Mouse (Mus musculus) embryonic facial prominence, embryonic 13.5 days (tissue): ENCODE data around the gene Krtap9-3. TPM values are rescaled to one million over a fixed set of nuclear protein-coding genes. Genes with fewer than 3 reads are reported as not detected.
"Not testable (repeated sequence)": the region's sequence is repeated elsewhere in the genome, so short reads cannot be mapped to it uniquely, and the experiment has no call there.

Experiments used
- ATAC-seq: fragments of 200-750 bp; cut with Nextera tagmentation; 2 replicates; pipeline ENCODE4 v1.8.0; 2017; ENCODE audit warnings: low read depth; ENCODE audit not compliant: insufficient number of reproducible peaks, insufficient read depth, low FRiP score, low TSS enrichment
- H3K27ac ChIP-seq: fragments of 300-500 bp; sonication (generic); 2 replicates; pipeline ENCODE4 v1.5.1; 2015; ENCODE audit warnings: moderate library complexity, mild to moderate bottlenecking, inconsistent platforms
- H3K27me3 ChIP-seq: fragments of 300-500 bp; sonication (generic); 2 replicates; pipeline ENCODE4 v1.6.1; 2015; ENCODE audit warnings: mild to moderate bottlenecking, inconsistent platforms
- H3K36me3 ChIP-seq: fragments of 300-500 bp; sonication (generic); 2 replicates; pipeline ENCODE4 v1.6.1; 2015; ENCODE audit warnings: mild to moderate bottlenecking, inconsistent platforms
- H3K4me1 ChIP-seq: fragments of 300-500 bp; sonication (generic); 2 replicates; pipeline ENCODE4 v1.6.1; 2015; ENCODE audit warnings: inconsistent platforms
- H3K4me2 ChIP-seq: fragments of 300-500 bp; sonication (generic); 2 replicates; pipeline ENCODE4 v1.6.1; 2015; ENCODE audit warnings: moderate library complexity, mild to moderate bottlenecking, inconsistent platforms
- H3K4me3 ChIP-seq: fragments of 300-500 bp; sonication (generic); 2 replicates; pipeline ENCODE4 v1.5.1; 2015; ENCODE audit warnings: mild to moderate bottlenecking, inconsistent platforms
- H3K9ac ChIP-seq: fragments of 300-500 bp; sonication (generic); 2 replicates; pipeline ENCODE4 v1.6.1; 2015; ENCODE audit warnings: mild to moderate bottlenecking, inconsistent platforms
- H3K9me3 ChIP-seq: fragments of 300-500 bp; sonication (generic); 2 replicates; pipeline ENCODE4 v1.6.1; 2016; ENCODE audit warnings: inconsistent platforms
- WGBS: fragments of 180-500 bp; shearing (Covaris S2); methylation state at CpG from one replicate; pipeline ENCODE4 v1.1.7; 2015; ENCODE audit warnings: mixed read lengths; 5-methylcytosine and 5-hydroxymethylcytosine counted together
- polyA plus RNA-seq: library from polyadenylated mRNA; unstranded; fragments of >200 nt; fragmentation: Nextera tagmentation; extraction: Ambion mirVana; gene quantifications from 2 replicates; pipeline ENCODE4 v1.2.1, GENCODE M21; 2015

The Krtap9-3 gene
- polyA plus RNA-seq, 1 experiment from 2014 or later, result not detected

DNA sequence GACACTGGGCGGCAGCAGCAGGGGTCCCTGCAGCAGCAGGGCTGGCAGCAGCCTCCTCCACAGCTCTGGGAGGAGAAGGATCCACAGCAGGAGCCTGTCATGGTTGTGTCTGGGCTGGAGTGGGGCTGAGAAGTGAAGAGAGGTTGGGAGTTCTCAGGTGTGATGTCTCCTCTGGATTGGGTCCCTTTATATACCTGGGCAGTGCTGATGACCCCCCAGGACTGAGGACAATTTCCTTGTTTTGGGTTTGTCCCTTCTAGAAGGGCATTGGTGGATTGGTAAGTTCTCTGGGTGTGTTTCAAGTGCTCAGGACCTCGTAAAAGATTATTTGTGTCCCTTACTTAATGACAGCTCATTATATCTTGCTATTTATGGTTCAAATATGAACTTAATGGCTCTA lies 12.2 kb upstream of the Krtap9-3 start, which contains the start of gene Gm11937:
Gm11937 (minus strand) TSS at position 101 of the 400 bp plus-strand sequence.
- H3K4me2 ChIP-seq, ATAC-seq, H3K36me3 ChIP-seq, H3K4me3 ChIP-seq, H3K4me1 ChIP-seq, H3K9ac ChIP-seq, H3K27me3 ChIP-seq, H3K27ac ChIP-seq, H3K9me3 ChIP-seq: not testable (repeated sequence)
- 60% methylated on average over 1 of the region's 2 CpGs for WGBS

DNA sequence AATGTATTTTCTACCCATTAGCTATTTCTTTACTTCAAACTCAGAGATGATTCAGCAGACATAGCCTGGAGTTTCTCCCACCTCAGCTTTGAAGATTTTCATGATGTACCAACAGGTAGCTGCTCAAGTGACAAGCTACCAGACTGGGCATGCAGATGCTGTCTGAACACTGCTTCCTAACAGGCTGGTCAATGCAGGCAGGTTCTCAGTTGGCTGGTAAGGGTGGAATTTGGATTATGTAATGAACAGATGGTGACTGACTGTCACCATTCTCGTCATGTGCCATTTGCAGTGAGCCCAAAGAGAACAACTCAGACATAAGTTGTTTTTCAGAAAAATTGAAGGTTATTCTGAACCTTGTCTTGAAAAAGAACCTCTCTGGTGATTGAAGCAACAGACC lies 11.2 kb upstream of the Krtap9-3 start:
- no peaks in the 10 kb centered on the region for H3K9me3 ChIP-seq
- H3K4me2 ChIP-seq, result no peak overlapping the region
- H3K4me1 ChIP-seq, result no peaks in the 10 kb centered on the region
- ATAC-seq, result no peak
- no peak overlapping the region for H3K4me3 ChIP-seq
- H3K27me3 ChIP-seq, result no peaks in the 10 kb centered on the region
- WGBS, result 59% methylated on average over 1 of the region's 1 CpGs
- no peaks in the 10 kb centered on the region for H3K36me3 ChIP-seq
- no peak overlapping the region for H3K27ac ChIP-seq
- H3K9ac ChIP-seq, result no peak overlapping the region

DNA sequence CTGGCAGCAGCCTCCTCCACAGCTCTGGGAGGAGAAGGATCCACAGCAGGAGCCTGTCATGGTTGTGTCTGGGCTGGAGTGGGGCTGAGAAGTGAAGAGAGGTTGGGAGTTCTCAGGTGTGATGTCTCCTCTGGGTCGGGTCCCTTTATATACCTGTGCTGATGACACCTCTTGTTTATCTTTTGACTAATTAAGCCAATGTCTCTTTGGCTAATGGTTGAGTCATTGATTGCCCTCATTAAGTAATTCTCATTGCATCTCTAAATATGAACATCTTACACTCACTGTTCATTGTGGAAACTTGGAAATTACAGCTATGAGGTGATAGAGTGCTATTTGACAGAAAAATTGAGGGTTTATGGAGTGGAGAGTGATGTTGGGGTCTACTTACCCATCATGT lies 5.3 kb upstream of the Krtap9-3 start, which contains the start of gene Gm11938:
Gm11938 (minus strand) TSS at position 101 of the 400 bp plus-strand sequence.
- not testable (repeated sequence) for H3K9ac ChIP-seq, H3K4me3 ChIP-seq, ATAC-seq, H3K27ac ChIP-seq, H3K36me3 ChIP-seq, H3K27me3 ChIP-seq, H3K4me1 ChIP-seq, H3K4me2 ChIP-seq, H3K9me3 ChIP-seq
- WGBS, result 71% methylated on average over 1 of the region's 1 CpGs

DNA sequence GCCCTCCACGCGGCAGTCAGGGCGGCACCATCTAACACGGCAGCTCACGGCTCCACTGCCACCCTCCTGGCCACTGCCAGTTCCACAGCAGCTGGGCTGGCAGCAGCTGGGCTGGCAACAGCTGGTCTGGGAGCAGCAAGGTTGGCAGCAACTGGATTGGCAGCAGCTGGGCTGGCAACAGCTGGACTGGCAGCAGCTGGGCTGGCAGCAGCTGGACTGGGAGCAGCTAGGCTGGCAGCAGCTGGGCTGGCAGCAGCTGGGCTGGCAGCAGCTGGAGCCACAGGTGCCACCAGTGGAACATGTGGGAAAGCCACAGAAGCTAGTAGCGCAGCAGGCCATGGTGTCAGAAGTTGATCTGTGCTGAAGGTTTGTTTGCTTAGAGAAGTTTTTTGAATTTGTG lies 6.9 kb downstream of the Krtap9-3 start, which contains the start of gene Krtap1-3:
Krtap1-3 (minus strand) TSS at position 359 of the 400 bp plus-strand sequence.
- ATAC-seq, result no peak
- H3K4me2 ChIP-seq, result no peak within 1 kb of the TSS
- H3K9me3 ChIP-seq, result no peaks in the 10 kb centered on the region
- H3K27me3 ChIP-seq, result no peaks in the 10 kb centered on the region
- 84% methylated on average over 6 of the region's 6 CpGs for WGBS
- H3K36me3 ChIP-seq, result no peaks in the 10 kb centered on the region
- no peak within 1 kb of the TSS for H3K27ac ChIP-seq
- H3K4me3 ChIP-seq, result no peak within 1 kb of the TSS
- H3K9ac ChIP-seq, result no peak within 1 kb of the TSS
- no peaks in the 10 kb centered on the region for H3K4me1 ChIP-seq

DNA sequence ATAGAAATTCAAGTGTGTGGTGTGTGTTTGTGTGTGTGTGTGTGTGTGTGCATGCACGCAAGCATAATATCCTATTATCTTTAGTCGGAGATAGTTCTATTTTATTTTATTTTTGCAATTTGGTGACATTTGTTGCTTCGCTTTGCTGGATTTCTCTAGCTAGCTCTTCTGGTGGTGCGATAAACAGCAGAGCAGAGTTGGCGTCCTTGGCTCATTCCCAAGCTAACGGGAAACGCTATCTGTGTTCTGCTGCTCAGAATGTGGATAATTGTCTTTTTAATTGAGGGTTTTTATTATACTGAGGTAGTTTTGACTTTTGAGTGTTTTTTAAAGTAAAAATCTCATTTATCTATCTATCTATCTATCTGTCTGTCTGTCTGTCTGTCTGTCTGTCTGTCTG lies 12.8 kb downstream of the Krtap9-3 start:
- Histone ChIP-seq H3K27me3 (no peaks in the 10 kb centered on the region), H3K9me3 (no peaks in the 10 kb centered on the region), H3K36me3 (no peaks in the 10 kb centered on the region), H3K4me3 (no peak overlapping the region), H3K4me2 (no peak overlapping the region), H3K9ac (no peak overlapping the region), H3K4me1 (no peaks in the 10 kb centered on the region), H3K27ac (no peak overlapping the region)
- ATAC-seq, result no peak
- WGBS, result 91% methylated on average over 7 of the region's 7 CpGs

DNA sequence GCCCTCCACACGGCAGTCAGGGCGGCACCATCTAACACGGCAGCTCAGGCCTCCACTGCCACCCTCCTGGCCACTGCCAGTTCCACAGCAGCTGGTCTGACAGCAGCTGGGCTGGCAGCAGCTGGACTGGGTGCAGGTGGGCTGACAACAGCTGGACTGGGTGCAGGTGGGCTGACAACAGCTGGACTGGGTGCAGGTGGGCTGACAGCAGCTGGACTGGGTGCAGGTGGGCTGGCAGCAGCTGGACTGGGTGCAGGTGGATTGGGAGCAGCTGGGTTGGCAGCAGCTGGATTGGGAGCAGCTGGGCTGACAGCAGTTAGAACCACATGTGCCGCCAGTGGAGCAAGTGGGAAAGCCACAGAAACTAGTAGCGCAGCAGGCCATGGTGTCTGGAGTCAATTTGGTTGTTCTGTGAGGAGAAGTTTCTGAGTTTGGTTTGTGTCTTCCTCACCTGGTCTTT lies 14.6 kb downstream of the Krtap9-3 start, which contains the start of gene Krtap1-4:
Krtap1-4 (minus strand) TSS at position 410 of the 460 bp plus-strand sequence.
- Histone ChIP-seq H3K4me2 (no peak within 1 kb of the TSS), H3K4me3 (no peak within 1 kb of the TSS), H3K36me3 (no peaks in the 10 kb centered on the region), H3K27me3 (no peaks in the 10 kb centered on the region), H3K4me1 (no peaks in the 10 kb centered on the region), H3K9ac (no peak within 1 kb of the TSS), H3K27ac (no peak within 1 kb of the TSS), H3K9me3 (no peaks in the 10 kb centered on the region)
- ATAC-seq, result no peak
- 71% methylated on average over 5 of the region's 5 CpGs for WGBS

DNA sequence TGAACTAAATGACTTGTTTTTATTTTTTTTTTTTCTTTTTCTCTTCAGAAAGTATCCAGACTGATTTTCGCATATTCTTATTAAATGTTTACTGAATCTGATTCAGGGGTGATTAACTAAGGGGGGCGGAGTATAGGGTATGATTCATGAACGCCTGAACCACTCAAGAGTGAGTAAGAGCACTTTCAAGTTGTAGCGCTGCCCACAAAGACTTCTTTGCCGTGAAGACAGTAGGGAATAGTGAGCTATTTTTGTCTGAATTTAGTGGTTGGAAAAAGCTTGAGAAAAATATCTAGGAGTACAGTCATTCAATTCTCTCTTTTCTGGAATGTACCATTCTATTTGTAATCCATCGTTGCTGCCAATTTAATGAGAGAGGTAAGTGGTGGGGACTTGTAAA lies 16.3 kb downstream of the Krtap9-3 start:
- Histone ChIP-seq H3K4me1 (no peaks in the 10 kb centered on the region), H3K36me3 (no peaks in the 10 kb centered on the region), H3K9me3 (no peaks in the 10 kb centered on the region), H3K27me3 (no peaks in the 10 kb centered on the region), H3K27ac (no peak overlapping the region), H3K9ac (no peak overlapping the region), H3K4me3 (no peak overlapping the region), H3K4me2 (no peak overlapping the region)
- 79% methylated on average over 6 of the region's 6 CpGs for WGBS
- no peak for ATAC-seq

DNA sequence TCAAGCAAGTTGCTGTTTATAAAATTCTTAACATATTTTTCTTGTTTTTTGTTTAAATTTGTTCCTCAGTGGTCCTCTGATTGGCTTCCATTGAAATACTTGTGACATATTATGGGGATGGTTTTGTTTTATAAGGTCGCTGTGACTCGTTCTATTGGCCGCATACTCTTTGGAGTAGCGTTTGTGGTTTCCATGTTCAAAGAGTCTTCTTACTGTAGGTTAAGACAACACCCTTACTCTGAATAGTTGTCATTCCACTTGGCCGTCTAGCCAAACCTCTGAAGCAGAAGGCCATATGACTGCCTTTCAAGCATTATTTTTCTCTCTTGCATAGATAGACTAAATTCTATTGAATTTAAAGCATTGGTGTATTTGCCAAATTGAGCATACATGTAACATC lies 16.9 kb downstream of the Krtap9-3 start:
- no peak overlapping the region for H3K27ac ChIP-seq
- no peak overlapping the region for H3K4me3 ChIP-seq
- no peaks in the 10 kb centered on the region for H3K9me3 ChIP-seq
- no peaks in the 10 kb centered on the region for H3K4me1 ChIP-seq
- H3K36me3 ChIP-seq, result no peaks in the 10 kb centered on the region
- no peaks in the 10 kb centered on the region for H3K27me3 ChIP-seq
- H3K4me2 ChIP-seq, result no peak overlapping the region
- no peak for ATAC-seq
- WGBS, result 82% methylated on average over 5 of the region's 5 CpGs
- no peak overlapping the region for H3K9ac ChIP-seq

DNA sequence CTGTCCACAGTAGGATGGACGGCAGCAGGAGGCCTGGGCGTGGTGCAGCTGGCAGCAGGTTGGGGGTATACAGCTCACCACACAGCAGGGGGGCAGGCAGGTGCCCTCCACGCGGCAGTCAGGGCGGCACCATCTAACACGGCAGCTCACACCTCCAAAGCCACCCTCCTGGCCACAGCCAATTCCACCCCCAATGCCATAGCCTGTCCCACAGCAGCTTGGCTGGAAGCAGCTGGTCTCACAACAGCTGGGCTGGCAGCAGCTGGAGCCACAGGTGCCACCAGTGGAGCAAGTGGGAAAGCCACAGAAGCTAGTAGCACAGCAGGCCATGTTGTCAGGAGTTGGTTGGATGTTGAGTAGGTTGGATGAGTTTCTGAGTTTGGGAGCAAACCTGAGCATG lies 17.3 kb downstream of the Krtap9-3 start, which contains the start of gene Krtap1-5:
Krtap1-5 (minus strand) TSS at position 381 of the 400 bp plus-strand sequence.
- Histone ChIP-seq H3K36me3 (no peaks in the 10 kb centered on the region), H3K4me1 (no peaks in the 10 kb centered on the region), H3K27me3 (no peaks in the 10 kb centered on the region), H3K4me3 (no peak within 1 kb of the TSS), H3K9ac (no peak within 1 kb of the TSS), H3K4me2 (no peak within 1 kb of the TSS), H3K9me3 (no peaks in the 10 kb centered on the region), H3K27ac (no peak within 1 kb of the TSS)
- ATAC-seq, result no peak
- 89% methylated on average over 6 of the region's 6 CpGs for WGBS

DNA sequence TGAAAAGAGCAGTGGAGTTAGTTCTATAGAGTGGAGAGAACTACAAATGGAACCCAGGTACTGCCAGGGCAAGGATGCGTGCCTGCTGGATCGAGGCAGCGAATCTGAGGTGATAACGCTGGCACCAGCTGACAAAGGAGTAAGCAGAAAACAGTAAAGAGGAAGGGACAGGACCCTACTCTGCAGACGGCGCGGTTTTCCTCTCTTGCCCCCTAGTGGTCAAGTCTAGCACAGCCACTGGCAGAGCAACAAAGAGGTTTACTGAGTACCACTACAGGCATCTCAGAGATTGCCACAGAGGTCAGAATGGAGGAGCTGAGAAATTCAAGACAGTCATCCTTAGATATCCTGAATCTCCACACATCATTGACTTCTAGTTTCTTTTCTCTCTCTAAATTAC lies 23.8 kb downstream of the Krtap9-3 start:
- Histone ChIP-seq H3K9ac (0 out of 2 replicates have a peak overlapping the region, but pooled peaks have one; percentile 51), H3K4me2 (peak overlapping the region; percentile 53), H3K36me3 (no peaks in the 10 kb centered on the region), H3K27ac (no peak overlapping the region), H3K27me3 (no peaks in the 10 kb centered on the region), H3K9me3 (no peaks in the 10 kb centered on the region), H3K4me1 (0 out of 2 replicates have a peak, but pooled peaks cover 2% of the 10 kb centered on the region), H3K4me3 (no peak overlapping the region)
- no peak for ATAC-seq
- 7% methylated on average over 7 of the region's 7 CpGs for WGBS

DNA sequence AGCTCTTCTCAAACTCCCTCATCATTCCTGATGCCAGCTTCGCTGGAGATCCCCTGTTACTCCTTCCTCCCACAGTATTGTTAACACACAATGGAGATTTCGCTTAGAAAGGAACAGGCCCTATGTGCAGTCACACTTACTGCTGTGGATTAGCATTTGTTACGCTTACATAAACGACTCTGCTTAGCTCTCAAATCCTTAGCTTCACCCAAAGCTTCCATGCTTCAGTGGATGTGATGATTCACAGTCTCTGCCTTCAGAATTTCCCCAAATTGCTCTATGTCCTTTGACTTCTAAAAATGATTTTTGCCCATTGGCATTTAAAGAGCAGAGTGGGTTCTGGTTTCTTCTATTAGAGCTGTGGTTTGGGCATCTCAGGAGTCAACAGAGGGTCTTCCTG lies 24.7 kb downstream of the Krtap9-3 start:
- no peak for ATAC-seq
- no peak overlapping the region for H3K9ac ChIP-seq
- no peak overlapping the region for H3K27ac ChIP-seq
- H3K36me3 ChIP-seq, result no peaks in the 10 kb centered on the region
- no peak overlapping the region for H3K4me3 ChIP-seq
- H3K9me3 ChIP-seq, result no peaks in the 10 kb centered on the region
- 63% methylated on average over 4 of the region's 4 CpGs for WGBS
- H3K27me3 ChIP-seq, result no peaks in the 10 kb centered on the region
- H3K4me1 ChIP-seq, result 0 out of 2 replicates have a peak, but pooled peaks cover 2% of the 10 kb centered on the region
- no peak overlapping the region for H3K4me2 ChIP-seq

DNA sequence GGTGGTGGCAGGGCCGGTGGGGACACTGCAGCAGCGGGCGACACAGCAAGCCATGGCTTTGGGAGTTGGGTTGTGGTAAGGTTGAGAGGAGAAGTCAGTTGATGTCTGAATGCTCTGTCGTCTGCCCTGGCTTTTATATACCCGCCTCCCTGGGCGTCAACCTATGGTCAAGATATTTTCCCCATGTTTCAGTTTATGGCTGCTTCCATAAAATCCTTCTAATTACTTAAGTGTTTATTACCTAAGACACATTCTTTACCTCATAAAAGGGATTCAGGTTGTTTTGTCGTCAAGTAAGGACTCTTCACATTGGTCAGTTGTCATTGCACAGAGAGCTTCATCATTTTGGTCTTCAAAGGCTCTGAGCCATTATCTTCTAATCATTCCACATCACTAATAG lies 31.4 kb downstream of the Krtap9-3 start, which contains the start of gene Krtap3-1:
Krtap3-1 (minus strand) TSS at position 101 of the 400 bp plus-strand sequence.
- no peak for ATAC-seq
- no peak within 1 kb of the TSS for H3K27ac ChIP-seq
- H3K4me2 ChIP-seq, result no peak within 1 kb of the TSS
- WGBS, result 86% methylated on average over 7 of the region's 7 CpGs
- H3K4me3 ChIP-seq, result no peak within 1 kb of the TSS
- H3K36me3 ChIP-seq, result no peaks in the 10 kb centered on the region
- no peak within 1 kb of the TSS for H3K9ac ChIP-seq
- no peaks in the 10 kb centered on the region for H3K4me1 ChIP-seq
- H3K9me3 ChIP-seq, result no peaks in the 10 kb centered on the region
- H3K27me3 ChIP-seq, result no peaks in the 10 kb centered on the region
